Mouse (Mus musculus) midbrain, embryonic 10.5 days (tissue): ENCODE measurements around the gene Uba52. TPM values are rescaled to one million over a fixed set of nuclear protein-coding genes. Genes with fewer than 3 reads are reported as not detected.
A peak's percentile ranks its signal among the peaks of the same experiment; 100 is the strongest.

Experiments used
- DNase-seq: peaks from one replicate; pipeline ENCODE4 v3.0.0-alpha.2; 2017; ENCODE audit warnings: low spot score
- H3K27ac ChIP-seq: fragments of 300-500 bp; sonication (generic); replicated peaks from 2 replicates; pipeline ENCODE4 v1.5.1; 2016; ENCODE audit warnings: mild to moderate bottlenecking
- H3K27me3 ChIP-seq: fragments of 300-500 bp; sonication (generic); 2 replicates; pipeline ENCODE4 v1.6.1; 2016; ENCODE audit warnings: low read depth, mild to moderate bottlenecking; ENCODE audit not compliant: poor library complexity, severe bottlenecking
- H3K36me3 ChIP-seq: fragments of 300-500 bp; sonication (generic); 2 replicates; pipeline ENCODE4 v1.6.1; 2016; ENCODE audit warnings: mild to moderate bottlenecking, moderate library complexity
- H3K4me1 ChIP-seq: fragments of 300-500 bp; sonication (generic); 2 replicates; pipeline ENCODE4 v1.6.1; 2016
- H3K4me3 ChIP-seq: fragments of 300-500 bp; sonication (generic); 2 replicates; pipeline ENCODE4 v1.5.1; 2016; ENCODE audit warnings: mild to moderate bottlenecking, moderate library complexity
- H3K9me3 ChIP-seq: fragments of 300-500 bp; sonication (generic); replicated peaks from 2 replicates; pipeline ENCODE4 v1.6.1; 2016; ENCODE audit warnings: mild to moderate bottlenecking
- whole genome bisulfite sequencing: fragments of 180-500 bp; shearing (Covaris S2); methylation state at CpG from one replicate; pipeline ENCODE4 v1.1.7; 2016; 5-methylcytosine and 5-hydroxymethylcytosine counted together
- polyA plus RNA-seq: library from polyadenylated mRNA; unstranded; fragments of >200 nt; fragmentation: Nextera tagmentation; extraction: Ambion mirVana; gene quantifications from 2 replicates; pipeline ENCODE4 v1.2.1, GENCODE M21; 2016

Gene Uba52
- polyA plus RNA-seq, 1 experiment from 2014 or later, result 881 TPM

- no peaks in the 10 kb centered on the region for H3K27me3 ChIP-seq
- WGBS, result 85% methylated on average over 4 of the region's 4 CpGs
- H3K9me3 ChIP-seq, result no peaks in the 10 kb centered on the region
- H3K36me3 ChIP-seq, result peaks cover 11% of the 10 kb centered on the region
- H3K4me3 ChIP-seq, result no peak overlapping the region
- peaks cover 42% of the 10 kb centered on the region for H3K4me1 ChIP-seq
- H3K27ac ChIP-seq, result 0 out of 2 replicates have a peak overlapping the region, but pooled peaks have one; percentile 30
- no peak for DNase-seq
Measured at GRCm38 (mm10) chr8:70466305-70466704, 44.3 kb downstream of the Uba52 start.

GRCm38 (mm10) chr8:70465701-70466100 is 44.9 kb downstream of the Uba52 start:
- H3K27me3 ChIP-seq, result no peaks in the 10 kb centered on the region
- peaks cover 42% of the 10 kb centered on the region for H3K4me1 ChIP-seq
- 97% methylated on average over 4 of the region's 4 CpGs for WGBS
- no peaks in the 10 kb centered on the region for H3K9me3 ChIP-seq
- no peak overlapping the region for H3K4me3 ChIP-seq
- no peak for DNase-seq
- H3K27ac ChIP-seq, result no peak overlapping the region
- peaks cover 11% of the 10 kb centered on the region for H3K36me3 ChIP-seq

DNA sequence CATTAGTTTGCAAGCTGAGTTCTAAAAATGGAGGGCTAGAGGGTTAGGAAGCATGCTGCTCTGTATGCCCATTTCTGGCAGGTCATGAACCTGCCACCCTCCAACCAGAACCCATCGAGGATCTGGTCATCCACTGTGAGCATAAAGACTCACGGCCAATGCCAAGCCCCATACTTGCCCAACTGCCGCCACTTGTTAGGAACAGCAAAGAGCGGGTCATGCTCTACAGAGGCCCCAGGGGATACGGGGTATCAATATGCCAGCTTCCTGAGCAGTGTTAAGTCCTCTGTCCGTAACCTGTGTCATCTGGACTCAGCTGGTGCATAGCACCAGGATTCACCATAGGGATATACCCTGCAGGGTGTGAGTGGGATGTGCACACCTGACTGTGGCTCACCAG is 46.4 kb downstream of the Uba52 start:
- WGBS, result 91% methylated on average over 6 of the region's 6 CpGs
- H3K27me3 ChIP-seq, result no peaks in the 10 kb centered on the region
- H3K27ac ChIP-seq, result no peak overlapping the region
- no peak overlapping the region for H3K4me3 ChIP-seq
- peaks cover 23% of the 10 kb centered on the region for H3K36me3 ChIP-seq
- peaks cover 32% of the 10 kb centered on the region for H3K4me1 ChIP-seq
- H3K9me3 ChIP-seq, result no peaks in the 10 kb centered on the region; the same call in 1 of the 2 replicates
- no peak for DNase-seq

DNA sequence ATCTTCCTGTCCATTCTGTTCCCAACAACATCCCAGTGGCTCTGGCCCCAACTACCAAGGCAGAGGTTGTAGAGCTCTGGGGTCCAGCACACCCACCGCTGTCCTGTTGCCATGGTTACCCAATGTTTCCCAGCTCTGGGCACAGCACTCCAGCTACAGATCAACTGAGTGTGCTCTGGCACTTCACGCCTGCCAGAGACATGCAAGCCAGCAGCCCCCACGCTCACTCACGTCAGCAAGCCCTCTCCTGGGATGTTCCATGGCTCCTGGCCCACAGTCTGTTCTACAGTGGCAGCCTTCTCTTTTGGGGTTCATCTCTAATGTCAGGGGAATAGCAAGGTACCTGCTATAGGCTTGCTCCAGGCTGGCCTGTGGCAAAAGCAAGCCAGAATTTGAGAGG is 47.3 kb downstream of the Uba52 start:
- peaks cover 23% of the 10 kb centered on the region for H3K36me3 ChIP-seq
- no peaks in the 10 kb centered on the region; the same call in 1 of the 2 replicates for H3K9me3 ChIP-seq
- DNase-seq, result no peak
- 88% methylated on average over 4 of the region's 4 CpGs for WGBS
- H3K4me3 ChIP-seq, result no peak overlapping the region
- H3K27me3 ChIP-seq, result no peaks in the 10 kb centered on the region
- H3K27ac ChIP-seq, result no peak overlapping the region
- H3K4me1 ChIP-seq, result peaks cover 26% of the 10 kb centered on the region

GRCm38 (mm10) chr8:70462516-70462813 is 48.1 kb downstream of the Uba52 start:
- Histone ChIP-seq H3K36me3 (peaks cover 23% of the 10 kb centered on the region), H3K4me1 (peaks cover 20% of the 10 kb centered on the region), H3K9me3 (no peaks in the 10 kb centered on the region; the same call in 1 of the 2 replicates), H3K27me3 (no peaks in the 10 kb centered on the region), H3K4me3 (no peak overlapping the region), H3K27ac (no peak overlapping the region)
- WGBS, result 93% methylated on average over 8 of the region's 8 CpGs
- DNase-seq, result no peak

- Histone ChIP-seq H3K27ac (no peak overlapping the region), H3K4me3 (no peak overlapping the region), H3K9me3 (no peaks in the 10 kb centered on the region; the same call in 1 of the 2 replicates), H3K27me3 (no peaks in the 10 kb centered on the region), H3K4me1 (peaks cover 15% of the 10 kb centered on the region), H3K36me3 (peaks cover 19% of the 10 kb centered on the region)
- WGBS, result 91% methylated on average over 16 of the region's 16 CpGs
- DNase-seq, result no peak
Measured at GRCm38 (mm10) chr8:70461765-70462515, 48.7 kb downstream of the Uba52 start.

GRCm38 (mm10) chr8:70460606-70461005 is 50.0 kb downstream of the Uba52 start:
- Histone ChIP-seq H3K9me3 (no peaks in the 10 kb centered on the region; the same call in 1 of the 2 replicates), H3K27me3 (no peaks in the 10 kb centered on the region), H3K27ac (no peak overlapping the region), H3K36me3 (peaks cover 12% of the 10 kb centered on the region; the same call in 1 of the 2 replicates), H3K4me3 (no peak overlapping the region), H3K4me1 (peaks cover 7% of the 10 kb centered on the region)
- 84% methylated on average over 9 of the region's 9 CpGs for WGBS
- no peak for DNase-seq

DNA sequence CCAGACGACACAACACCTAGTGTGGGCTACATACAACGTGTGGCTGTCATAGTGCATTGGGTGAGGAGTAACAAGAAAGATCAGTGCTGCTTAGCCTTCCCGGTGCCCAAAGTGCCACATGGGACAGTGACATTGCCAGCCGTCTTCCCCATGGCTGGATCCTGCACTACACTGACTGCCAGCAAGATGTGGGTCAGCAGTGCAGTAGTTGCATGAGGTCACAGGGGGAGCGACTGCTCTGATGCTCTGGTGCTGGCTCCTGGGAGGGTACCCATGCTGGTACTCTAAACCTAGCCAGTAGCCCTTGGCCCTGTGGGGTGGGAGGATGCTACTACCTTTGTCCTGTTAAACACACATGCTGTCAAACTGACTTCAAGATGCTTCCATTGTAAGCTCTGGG is 50.4 kb downstream of the Uba52 start:
- H3K4me1 ChIP-seq, result peaks cover 7% of the 10 kb centered on the region
- peaks cover 12% of the 10 kb centered on the region; the same call in 1 of the 2 replicates for H3K36me3 ChIP-seq
- H3K27ac ChIP-seq, result no peak overlapping the region
- WGBS, result 95% methylated on average over 5 of the region's 5 CpGs
- no peak for DNase-seq
- no peaks in the 10 kb centered on the region for H3K27me3 ChIP-seq
- no peaks in the 10 kb centered on the region; the same call in 1 of the 2 replicates for H3K9me3 ChIP-seq
- no peak overlapping the region for H3K4me3 ChIP-seq

DNA sequence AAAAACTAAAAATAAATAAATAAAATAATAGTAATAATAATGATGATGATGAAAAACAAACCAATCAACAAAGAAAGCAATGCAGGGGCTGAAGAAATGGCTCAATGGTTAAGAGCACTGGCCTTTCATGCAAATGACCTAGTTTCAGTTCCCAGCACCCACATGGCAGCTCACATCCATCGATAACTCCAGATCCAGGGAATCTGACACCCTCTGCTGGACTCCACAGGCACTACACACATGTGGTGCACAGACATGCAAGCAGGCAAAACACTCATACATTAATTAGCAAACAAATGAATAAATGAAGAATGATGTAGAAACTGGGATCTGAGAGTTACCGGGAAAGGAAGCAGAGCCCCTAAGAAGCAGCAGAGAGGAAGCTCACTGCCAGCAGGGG is 51.0 kb downstream of the Uba52 start:
- Histone ChIP-seq H3K36me3 (peaks cover 12% of the 10 kb centered on the region; the same call in 1 of the 2 replicates), H3K27me3 (no peaks in the 10 kb centered on the region), H3K9me3 (no peaks in the 10 kb centered on the region; the same call in 1 of the 2 replicates), H3K4me3 (no peak overlapping the region), H3K27ac (no peak overlapping the region), H3K4me1 (peaks cover 7% of the 10 kb centered on the region)
- WGBS, result 95% methylated on average over 2 of the region's 2 CpGs
- no peak for DNase-seq

GRCm38 (mm10) chr8:70458462-70458861 is 52.1 kb downstream of the Uba52 start:
- no peak for DNase-seq
- H3K36me3 ChIP-seq, result peaks cover 12% of the 10 kb centered on the region; the same call in 1 of the 2 replicates
- 84% methylated on average over 3 of the region's 3 CpGs for WGBS

More at GRCm38 (mm10) chr8:70458462-70458861, 52.1 kb downstream of the Uba52 start:
- Histone ChIP-seq H3K27ac (no peak overlapping the region), H3K4me3 (no peak overlapping the region), H3K27me3 (peaks cover 2% of the 10 kb centered on the region), H3K4me1 (peaks cover 4% of the 10 kb centered on the region), H3K9me3 (no peaks in the 10 kb centered on the region; the same call in 1 of the 2 replicates)

Other genes with a start within 250 kb of the Uba52 start
- 102 and 111 TPM in 2 replicates for gene Homer3, start 228.0 kb downstream of the Uba52 start, polyA plus RNA-seq
- 56.4 and 57.4 TPM in 2 replicates for gene Ddx49, start 208.3 kb downstream of the Uba52 start, polyA plus RNA-seq
- gene Cope, start 208.3 kb downstream of the Uba52 start, polyA plus RNA-seq, result 308 and 311 TPM in 2 replicates
- gene Cers1, start 195.0 kb downstream of the Uba52 start, polyA plus RNA-seq, result 4.6 and 5.3 TPM in 2 replicates
- 3.8 and 5.7 TPM in 2 replicates for gene Gdf1, start 181.0 kb downstream of the Uba52 start, polyA plus RNA-seq
- gene Upf1, start 157.5 kb downstream of the Uba52 start, polyA plus RNA-seq, result 16.8 and 19.1 TPM in 2 replicates
- gene Comp, start 137.2 kb downstream of the Uba52 start, polyA plus RNA-seq, result 0.37 and 0.39 TPM in 2 replicates
- gene Crtc1, start 71.2 kb downstream of the Uba52 start, polyA plus RNA-seq, result 12.9 and 16.5 TPM in 2 replicates
- gene Klhl26, start 33.8 kb downstream of the Uba52 start, polyA plus RNA-seq, result 16.9 and 20.7 TPM in 2 replicates
- gene Tmem59l, start 23.4 kb downstream of the Uba52 start, polyA plus RNA-seq, result 7.9 and 8.3 TPM in 2 replicates
- gene Crlf1, start 17.6 kb downstream of the Uba52 start, polyA plus RNA-seq, result 0.42 and 2.3 TPM in 2 replicates
- gene Rex1bd, start 4.0 kb downstream of the Uba52 start, polyA plus RNA-seq, result 138 and 140 TPM in 2 replicates
- gene Fkbp8, start 16.9 kb upstream of the Uba52 start, polyA plus RNA-seq, result 300 and 314 TPM in 2 replicates
- gene Kxd1, start 17.2 kb upstream of the Uba52 start, polyA plus RNA-seq, result 56.5 and 58.8 TPM in 2 replicates
- 18.0 and 22.7 TPM in 2 replicates for gene Ell, start 28.7 kb upstream of the Uba52 start, polyA plus RNA-seq
- 126 and 137 TPM in 2 replicates for gene Isyna1, start 83.6 kb upstream of the Uba52 start, polyA plus RNA-seq
- 73.3 and 78.8 TPM in 2 replicates for gene Ssbp4, start 98.1 kb upstream of the Uba52 start, polyA plus RNA-seq
- 1.1 and 1.2 TPM in 2 replicates for gene Lrrc25, start 105.4 kb upstream of the Uba52 start, polyA plus RNA-seq
- gene Gdf15, start 121.7 kb upstream of the Uba52 start, polyA plus RNA-seq, result not detected in 2 replicates
- 51.8 and 89.7 TPM in 2 replicates for gene Pgpep1, start 149.6 kb upstream of the Uba52 start, polyA plus RNA-seq
- gene Lsm4, start 162.4 kb upstream of the Uba52 start, polyA plus RNA-seq, result 315 and 355 TPM in 2 replicates
- 62.5 and 78.6 TPM in 2 replicates for gene Jund, start 188.1 kb upstream of the Uba52 start, polyA plus RNA-seq
- not detected in 2 replicates for gene Iqcn, start 192.7 kb upstream of the Uba52 start, polyA plus RNA-seq
- not detected in 2 replicates for gene Gm3336, start 207.7 kb upstream of the Uba52 start, polyA plus RNA-seq
- 0.72 and 0.78 TPM in 2 replicates for gene Pde4c, start 212.9 kb upstream of the Uba52 start, polyA plus RNA-seq
- 17.2 and 40.7 TPM in 2 replicates for gene Rab3a, start 243.9 kb upstream of the Uba52 start, polyA plus RNA-seq